Mouse (Mus musculus) intestine, embryonic 14.5 days (tissue): ENCODE data around the gene Dnph1. TPM values are rescaled to one million over a fixed set of nuclear protein-coding genes. Genes with fewer than 3 reads are reported as not detected.

Experiments
- ATAC-seq: fragments of 200-750 bp; cut with Nextera tagmentation; replicated peaks from 2 replicates; pipeline ENCODE4 v1.8.0; 2017; ENCODE audit warnings: low read depth, moderate number of reproducible peaks, moderate TSS enrichment, moderate library complexity; ENCODE audit not compliant: low FRiP score, low TSS enrichment
- DNase-seq: peaks from one replicate; pipeline ENCODE4 v3.0.0-alpha.2; 2018; ENCODE audit warnings: low spot score
- H3K27ac ChIP-seq: fragments of 300-500 bp; sonication (generic); 2 replicates; pipeline ENCODE4 v1.5.1; 2014; ENCODE audit warnings: low read depth, mild to moderate bottlenecking, control low read depth
- H3K27me3 ChIP-seq: fragments of 300-500 bp; sonication (generic); replicated peaks from 2 replicates; pipeline ENCODE4 v1.6.1; 2014; ENCODE audit warnings: low read length, control low read depth; ENCODE audit not compliant: control insufficient read depth, insufficient read depth
- H3K36me3 ChIP-seq: fragments of 300-500 bp; sonication (generic); 2 replicates; pipeline ENCODE4 v1.6.1; 2014; ENCODE audit warnings: low read length, control low read depth; ENCODE audit not compliant: control insufficient read depth, insufficient read depth
- H3K4me1 ChIP-seq: fragments of 300-500 bp; sonication (generic); replicated peaks from 2 replicates; pipeline ENCODE4 v1.6.1; 2014; ENCODE audit warnings: low read length, control low read depth, mixed read lengths; ENCODE audit not compliant: control insufficient read depth, insufficient read depth
- H3K4me2 ChIP-seq: fragments of 300-500 bp; sonication (generic); 2 replicates; pipeline ENCODE4 v1.6.1; 2014; ENCODE audit warnings: low read length
- H3K4me3 ChIP-seq: fragments of 300-500 bp; sonication (generic); 2 replicates; pipeline ENCODE4 v1.5.1; 2014; ENCODE audit warnings: low read depth, low read length, control low read depth, mixed read lengths
- H3K9ac ChIP-seq: fragments of 300-500 bp; sonication (generic); 2 replicates; pipeline ENCODE4 v1.6.1; 2014; ENCODE audit warnings: mild to moderate bottlenecking, low read length
- H3K9me3 ChIP-seq: fragments of 300-500 bp; sonication (generic); 2 replicates; pipeline ENCODE4 v1.6.1; 2016; ENCODE audit warnings: low read length, control low read depth; ENCODE audit not compliant: control insufficient read depth
- WGBS: fragments of 180-500 bp; shearing (Covaris S2); extraction: QIAGEN DNeasy Blood & Tissue Kit; methylation state at CpG from one replicate; pipeline ENCODE4 v1.1.7; 2014; 5-methylcytosine and 5-hydroxymethylcytosine counted together
- polyA plus RNA-seq: library from polyadenylated mRNA; unstranded; fragments of >200 nt; fragmentation: Nextera tagmentation; extraction: Ambion mirVana; gene quantifications from 2 replicates; pipeline ENCODE4 v1.2.1, GENCODE M21; 2014

Gene Dnph1
- polyA plus RNA-seq, 1 experiment from 2014 or later: 58.4 TPM

- 48% methylated on average over 11 of the region's 11 CpGs for WGBS
- DNase-seq (no peak), ATAC-seq (0 out of 2 replicates have a peak, but pooled peaks have one; percentile 43)
- Histone ChIP-seq H3K9me3 (no peaks in the 10 kb centered on the region), H3K27me3 (no peaks in the 10 kb centered on the region), H3K9ac (no peak overlapping the region), H3K4me1 (no peaks in the 10 kb centered on the region), H3K36me3 (no peaks in the 10 kb centered on the region), H3K27ac (no peak overlapping the region), H3K4me2 (no peak overlapping the region), H3K4me3 (no peak overlapping the region)
Measured at GRCm38 (mm10) chr17:46511059-46511710, 14.7 kb downstream of the Dnph1 start.

GRCm38 (mm10) chr17:46513329-46513728 lies 16.8 kb downstream of the Dnph1 start:
- H3K27ac ChIP-seq: no peak overlapping the region

GRCm38 (mm10) chr17:46519971-46520370 lies 23.5 kb downstream of the Dnph1 start:
- WGBS: 59% methylated on average over 10 of the region's 10 CpGs
- Histone ChIP-seq H3K9me3 (no peaks in the 10 kb centered on the region), H3K4me3 (peak overlapping the region; percentile 25), H3K27me3 (peaks cover 7% of the 10 kb centered on the region; the same call in 1 of the 2 replicates), H3K4me2 (peak overlapping the region; percentile 45), H3K9ac (no peak overlapping the region), H3K27ac (no peak overlapping the region), H3K4me1 (no peaks in the 10 kb centered on the region), H3K36me3 (no peaks in the 10 kb centered on the region)
- no peak for DNase-seq
- 0 out of 2 replicates have a peak, but pooled peaks have one; percentile 24 for ATAC-seq

More at GRCm38 (mm10) chr17:46513329-46513728, 16.8 kb downstream of the Dnph1 start:
- Histone ChIP-seq H3K9ac (no peak overlapping the region), H3K9me3 (no peaks in the 10 kb centered on the region), H3K27me3 (no peaks in the 10 kb centered on the region), H3K4me1 (no peaks in the 10 kb centered on the region), H3K36me3 (no peaks in the 10 kb centered on the region), H3K4me3 (no peak overlapping the region), H3K4me2 (no peak overlapping the region)
- ATAC-seq (no peak), DNase-seq (no peak)
- 55% methylated on average over 2 of the region's 2 CpGs for WGBS

- WGBS: 35% methylated on average over 25 of the region's 25 CpGs
- H3K9ac ChIP-seq: peak overlapping the region; percentile 34
- no peak overlapping the region for H3K27ac ChIP-seq
- H3K4me2 ChIP-seq: peak overlapping the region; percentile 45
- H3K4me1 ChIP-seq: no peaks in the 10 kb centered on the region
- peak overlapping the region; percentile 25 for H3K4me3 ChIP-seq
- H3K27me3 ChIP-seq: peaks cover 7% of the 10 kb centered on the region; the same call in 1 of the 2 replicates
- DNase-seq: no peak
- ATAC-seq: 0 out of 2 replicates have a peak, but pooled peaks have one; percentile 42
- H3K9me3 ChIP-seq: no peaks in the 10 kb centered on the region
- H3K36me3 ChIP-seq: no peaks in the 10 kb centered on the region
Measured at GRCm38 (mm10) chr17:46520385-46520979, 24.0 kb downstream of the Dnph1 start.

GRCm38 (mm10) chr17:46521174-46521573 lies 24.7 kb downstream of the Dnph1 start:
- DNase-seq (no peak), ATAC-seq (no peak)
- H3K27ac ChIP-seq: no peak overlapping the region
- no peak overlapping the region for H3K4me3 ChIP-seq
- H3K36me3 ChIP-seq: no peaks in the 10 kb centered on the region
- H3K4me2 ChIP-seq: peak overlapping the region; percentile 45
- no peaks in the 10 kb centered on the region for H3K4me1 ChIP-seq
- no peaks in the 10 kb centered on the region for H3K9me3 ChIP-seq
- H3K9ac ChIP-seq: peak overlapping the region; percentile 34
- 68% methylated on average over 9 of the region's 9 CpGs for WGBS
- peaks cover 7% of the 10 kb centered on the region; the same call in 1 of the 2 replicates for H3K27me3 ChIP-seq

- Histone ChIP-seq H3K27me3 (peaks cover 7% of the 10 kb centered on the region; the same call in 1 of the 2 replicates), H3K4me1 (no peaks in the 10 kb centered on the region), H3K36me3 (no peaks in the 10 kb centered on the region), H3K4me3 (no peak overlapping the region), H3K4me2 (no peak overlapping the region), H3K9me3 (no peaks in the 10 kb centered on the region), H3K27ac (no peak overlapping the region), H3K9ac (no peak overlapping the region)
- WGBS: 36% methylated on average over 24 of the region's 24 CpGs
- no peak for ATAC-seq
- no peak for DNase-seq
Measured at GRCm38 (mm10) chr17:46521963-46522668, 25.6 kb downstream of the Dnph1 start.

- Histone ChIP-seq H3K4me2 (no peak overlapping the region), H3K27me3 (peaks cover 7% of the 10 kb centered on the region; the same call in 1 of the 2 replicates), H3K9me3 (no peaks in the 10 kb centered on the region), H3K9ac (no peak overlapping the region), H3K36me3 (no peaks in the 10 kb centered on the region), H3K4me1 (no peaks in the 10 kb centered on the region), H3K27ac (no peak overlapping the region), H3K4me3 (no peak overlapping the region)
- no peak for DNase-seq
- WGBS: 81% methylated on average over 10 of the region's 10 CpGs
- no peak for ATAC-seq
Measured at GRCm38 (mm10) chr17:46525065-46525464, 28.6 kb downstream of the Dnph1 start.

- no peak overlapping the region for H3K9ac ChIP-seq
- ATAC-seq: peak; percentile 47; the same call in 1 of the 2 replicates
- H3K9me3 ChIP-seq: no peaks in the 10 kb centered on the region
- H3K27me3 ChIP-seq: peaks cover 7% of the 10 kb centered on the region; the same call in 1 of the 2 replicates
- H3K4me3 ChIP-seq: no peak overlapping the region
- peak; percentile 84 for DNase-seq
- no peaks in the 10 kb centered on the region for H3K4me1 ChIP-seq
- H3K4me2 ChIP-seq: no peak overlapping the region
- 34% methylated on average over 12 of the region's 12 CpGs for WGBS
- H3K27ac ChIP-seq: no peak overlapping the region
- H3K36me3 ChIP-seq: no peaks in the 10 kb centered on the region
Measured at GRCm38 (mm10) chr17:46525579-46526307, 29.2 kb downstream of the Dnph1 start.
